Mouse (Mus musculus) megakaryocyte, embryonic 14.5 days (primary cell): Measurements from ENCODE around the gene Gcnt4.

Source experiments
- FLI1 ChIP-seq: IDR thresholded peaks from 2 replicates; pipeline ENCODE4 v1.6.1; 2012; ENCODE audit warnings: low read length, inconsistent platforms, mixed read lengths
- GATA1 ChIP-seq: IDR thresholded peaks from 3 replicates; pipeline ENCODE4 v1.6.1; 2012; ENCODE audit warnings: mixed read lengths, low read length, inconsistent platforms, borderline replicate concordance

DNA sequence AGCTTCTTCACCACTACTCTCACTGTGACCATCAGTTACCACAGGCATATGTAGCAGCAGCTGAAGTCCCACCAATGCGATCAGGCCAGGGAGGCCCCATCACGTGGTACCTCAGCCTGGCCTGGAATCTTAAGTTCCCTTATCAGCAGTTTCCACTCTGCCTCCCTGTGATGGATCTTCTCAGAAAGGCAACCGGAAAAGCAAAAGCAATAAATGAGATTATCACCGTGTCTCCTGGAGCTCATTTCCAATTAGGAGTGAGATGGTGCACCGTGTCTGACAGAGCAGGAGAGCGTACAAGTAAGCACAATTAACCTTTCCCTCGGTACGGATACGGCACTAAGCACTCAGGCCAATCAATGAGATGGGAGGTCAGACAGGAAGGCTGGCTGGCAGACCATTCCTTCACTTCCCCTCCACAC lies 47.4 kb downstream of the Gcnt4 start:
- TF ChIP-seq GATA1 (no peak), FLI1 (no peak)
